Comparison of ENCODE assay signal across 8 mouse cellular contexts in genomic region chr9:41156006-41156719, GRCm38 (mm10). TPM values are rescaled to one million over a fixed set of nuclear protein-coding genes. Genes with fewer than 3 reads are reported as not detected.
A peak's percentile ranks its signal among the peaks of the same experiment; 100 is the strongest.
DNase-seq lines count a peak whose midpoint lies in the region; ATAC-seq and TF ChIP-seq lines count a peak whose summit lies in the region.

No protein-coding gene starts in this region.

- H3K36me3 ChIP-seq in C2C12 (ENCODE audit: control insufficient read depth, insufficient read depth), result no peaks in the 10 kb centered on the region
- H3K36me3 ChIP-seq in embryonic facial prominence, embryonic 14.5 days (ENCODE audit: control insufficient read depth, insufficient read depth, low read length), result no peaks in the 10 kb centered on the region
- H3K36me3 ChIP-seq in liver, embryonic 11.5 days (ENCODE audit: control insufficient read depth, insufficient read depth, low read length), result no peaks in the 10 kb centered on the region

- H3ac ChIP-seq in C2C12 (ENCODE audit: control insufficient read depth, insufficient read length, low read depth), result no peak overlapping the region

- H3K79me2 ChIP-seq in C2C12 (ENCODE audit: control insufficient read depth, insufficient read depth), result peaks cover 9% of the 10 kb centered on the region

- no peak for ATAC-seq in embryonic facial prominence, embryonic 14.5 days (ENCODE audit: low read depth)
- peak; percentile 26; the same call in 1 of the 2 replicates for ATAC-seq in liver, embryonic 11.5 days (replicated peaks; ENCODE audit: low FRiP score)

- TF ChIP-seq CTCF in C2C12 (IDR thresholded peaks at IDR 0.05; ENCODE audit: control insufficient read depth, insufficient read depth, insufficient read length), result no peak

- H3K27ac ChIP-seq in embryonic facial prominence, embryonic 14.5 days (replicated peaks; ENCODE audit: low read depth, low read length), result no peak overlapping the region
- peak overlapping the region; percentile 1; the same call in 1 of the 2 replicates for H3K27ac ChIP-seq in liver, embryonic 11.5 days (ENCODE audit: low read depth, low read length)

- no peaks in the 10 kb centered on the region for H3K79me3 ChIP-seq in C2C12 (ENCODE audit: low read depth)

- no peaks in the 10 kb centered on the region for H3K9me3 ChIP-seq in embryonic facial prominence, embryonic 14.5 days (ENCODE audit: control insufficient read depth, low read length)
- H3K9me3 ChIP-seq in liver, embryonic 11.5 days (ENCODE audit: control insufficient read depth, low read length), result no peaks in the 10 kb centered on the region

- peak overlapping the region; percentile 74 for H3K9ac ChIP-seq in embryonic facial prominence, embryonic 14.5 days (ENCODE audit: low read depth, low read length)
- no peak overlapping the region for H3K9ac ChIP-seq in liver, embryonic 11.5 days (ENCODE audit: low read depth, low read length)

- H3K4me1 ChIP-seq in embryonic facial prominence, embryonic 14.5 days (ENCODE audit: control insufficient read depth, insufficient read depth, low read length), result peaks cover 15% of the 10 kb centered on the region
- peaks cover 34% of the 10 kb centered on the region for H3K4me1 ChIP-seq in liver, embryonic 11.5 days (replicated peaks; ENCODE audit: control insufficient read depth, insufficient read depth, low read length)

- DNase-seq in embryo, embryonic 11 days, result peak; percentile 9
- no peak for DNase-seq in embryo, embryonic 10 days (ENCODE audit: low spot score)
- no peak for DNase-seq in embryonic facial prominence, embryonic 14.5 days (ENCODE audit: low spot score)
- DNase-seq in liver, embryonic 11.5 days (ENCODE audit: low spot score), result peak; percentile 57
- DNase-seq in adrenal gland, postnatal 36 days, result no peak
- no peak for DNase-seq in urinary bladder, postnatal 10 days (ENCODE audit: low spot score)
- DNase-seq in lung, postnatal 36 days, result no peak

- 21% methylated on average over 20 of the region's 20 CpGs for whole genome bisulfite sequencing in embryonic facial prominence, embryonic 14.5 days
- WGBS in liver, embryonic 11.5 days, result 21% methylated on average over 20 of the region's 20 CpGs

- H3K27me3 ChIP-seq in C2C12 (ENCODE audit: control insufficient read depth, insufficient read depth, insufficient read length), result no peaks in the 10 kb centered on the region
- H3K27me3 ChIP-seq in embryonic facial prominence, embryonic 14.5 days (replicated peaks; ENCODE audit: control insufficient read depth, insufficient read depth, low read length), result peaks cover 4% of the 10 kb centered on the region; the same call in 1 of the 2 replicates
- no peaks in the 10 kb centered on the region; the same call in 1 of the 2 replicates for H3K27me3 ChIP-seq in liver, embryonic 11.5 days (replicated peaks; ENCODE audit: control insufficient read depth, insufficient read depth, low read length)

- H3K4me3 ChIP-seq in C2C12 (ENCODE audit: insufficient read depth, poor library complexity, severe bottlenecking), result peak overlapping the region; percentile 61
- H3K4me3 ChIP-seq in embryonic facial prominence, embryonic 14.5 days (ENCODE audit: low read depth, low read length), result peak overlapping the region; percentile 80
- peak overlapping the region; percentile 88 for H3K4me3 ChIP-seq in liver, embryonic 11.5 days (ENCODE audit: low read depth, low read length)

- H3K4me2 ChIP-seq in embryonic facial prominence, embryonic 14.5 days (ENCODE audit: low read depth, low read length), result peak overlapping the region; percentile 63
- peak overlapping the region; percentile 98 for H3K4me2 ChIP-seq in liver, embryonic 11.5 days

TF ChIP-seq in C2C12, 6 proteins besides CTCF, POLR2A, EP300 and RAD21:
- TF ChIP-seq MAX (IDR thresholded peaks at IDR 0.05) (no peak), CEBPB (IDR thresholded peaks at IDR 0.05; ENCODE audit: low read depth) (no peak), USF1 (IDR thresholded peaks at IDR 0.05; ENCODE audit: low read depth) (no peak), MYOD1 (IDR thresholded peaks at IDR 0.05; ENCODE audit: control insufficient read depth, insufficient read length, low read depth) (no peak), MYOG (IDR thresholded peaks at IDR 0.05; ENCODE audit: control insufficient read depth, extremely low read depth, insufficient read length) (no peak), FOSL1 (IDR thresholded peaks at IDR 0.05; ENCODE audit: insufficient read depth, low read length, poor library complexity, severe bottlenecking) (no peak)
TF ChIP-seq in C2C12: peak in this region for 0.

RNA-seq across cellular contexts. Expression of gene Ubash3b, which starts 5.3 kb away (rescaled TPM):
- 3.2 TPM for polyA plus RNA-seq in C2C12 (2012; fragmentation: generic; extraction: Trizol)
- polyA plus RNA-seq in embryonic facial prominence, embryonic 14.5 days (2014; fragmentation: Nextera tagmentation; extraction: Ambion mirVana), result 10.5 and 12.1 TPM in 2 replicates
- 13.4 and 18.1 TPM in 2 replicates for polyA plus RNA-seq in liver, embryonic 11.5 days (2014; fragmentation: Nextera tagmentation; extraction: Ambion mirVana)
- total RNA-seq in adrenal gland, postnatal 36 days (2021), result 1 to 10 TPM; 1.8 to 2.3 TPM

Comparison
In these comparisons a context has a peak if more than half of its experiments do, and no peak if none do; other contexts are left out.
1. DNase-seq: peak in embryo, embryonic 11 days (single experiment) and liver, embryonic 11.5 days (single experiment); none in embryo, embryonic 10 days (single experiment), embryonic facial prominence, embryonic 14.5 days (single experiment), adrenal gland, postnatal 36 days (0 of 2), urinary bladder, postnatal 10 days (single experiment) and lung, postnatal 36 days (single experiment).
2. Peak in every context shown above with its lines, with median percentiles within 50 percentile points of each other: H3K4me3 ChIP-seq.